Mouse (Mus musculus) mouse trophoblast stem cell (cell line): ENCODE data around the gene Apip.

Source experiments
- in situ Hi-C, 2 experiments: fragments of 300-500 bp; cut with MseI, MboI; formaldehyde crosslinking; loops; 2 replicates in 1 of 2; 3 replicates in 1 of 2; pipeline ENCODE4 v1.15.1; 2025

Apip gene

GRCm38 (mm10) chr2:103073219-103073982 is at the start of gene Apip, which contains the start of gene Pdhx:
Apip (plus strand) TSS chr2:103073675.
Pdhx (minus strand) TSS chr2:103073513.
- in situ Hi-C loops, result no loop called here

GRCm38 (mm10) chr2:103037831-103038230 is 35.6 kb upstream of the Apip start:
- in situ Hi-C loops, result no loop called here

DNA sequence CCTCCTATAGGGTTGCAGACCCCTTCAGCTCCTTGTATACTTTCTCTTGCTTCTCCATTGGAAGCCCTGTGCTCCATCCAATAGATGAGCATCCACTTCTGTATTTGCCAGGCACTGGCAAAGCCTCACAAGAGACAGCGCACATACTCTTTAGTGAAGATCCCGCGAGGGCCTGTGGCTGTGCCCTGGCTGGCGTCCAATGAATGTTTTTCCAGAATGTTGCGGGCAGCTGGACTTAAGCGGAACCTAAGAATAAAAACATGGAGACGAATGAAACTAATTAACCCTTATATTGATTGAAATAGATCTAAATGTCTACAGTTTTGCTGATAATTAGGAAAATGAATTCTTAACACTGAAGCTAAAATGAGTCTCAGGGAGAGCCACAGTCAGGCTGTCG is 32.6 kb upstream of the Apip start:
- in situ Hi-C loops, result no loop called here

GRCm38 (mm10) chr2:103045286-103045685 is 28.2 kb upstream of the Apip start:
- in situ Hi-C loops, result no loop called here

DNA sequence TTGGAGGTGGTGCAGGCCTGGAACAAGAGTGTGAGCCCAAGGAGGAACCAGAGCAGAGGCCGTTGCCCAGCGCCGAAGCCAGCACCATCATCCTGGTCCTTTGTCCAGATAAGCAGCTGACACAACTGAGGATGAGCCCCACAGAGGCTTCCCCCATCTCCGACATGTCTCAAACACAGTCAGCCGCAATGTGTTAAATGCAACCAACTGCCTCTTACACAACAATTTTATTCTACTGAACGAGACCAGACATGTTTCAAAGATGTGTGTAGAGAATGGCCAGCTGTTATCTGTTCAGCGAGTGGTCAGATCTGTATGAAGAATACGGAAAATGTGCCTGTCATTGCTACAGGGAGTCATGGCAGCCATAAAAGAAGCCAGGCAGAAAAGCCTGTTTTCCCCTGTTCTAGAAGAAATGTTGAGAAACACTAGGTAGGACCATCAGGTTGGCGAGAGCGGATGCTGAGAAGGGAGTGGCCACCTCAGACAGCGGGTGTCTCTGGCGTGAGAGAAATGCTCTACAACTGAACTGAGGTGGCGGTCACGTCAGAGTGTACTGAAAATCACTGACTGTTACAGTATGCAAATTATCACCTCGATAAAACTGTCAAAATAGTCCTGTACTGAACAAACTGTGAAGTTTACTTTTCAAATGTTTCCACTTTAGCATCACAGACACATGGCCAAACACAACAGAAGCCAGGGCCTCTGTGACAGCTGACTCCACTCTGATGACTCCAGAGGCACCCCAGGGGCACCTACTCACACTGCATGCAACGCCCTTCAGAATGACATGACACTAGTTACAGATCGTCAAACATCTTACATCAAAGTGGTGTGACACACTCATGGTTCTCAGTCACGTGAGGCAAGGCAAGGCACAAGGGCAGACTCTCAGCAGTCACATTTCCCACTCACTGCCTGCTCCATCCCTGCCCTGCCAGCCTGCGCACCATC is 21.3 kb upstream of the Apip start:
- in situ Hi-C loops, result no loop called here

DNA sequence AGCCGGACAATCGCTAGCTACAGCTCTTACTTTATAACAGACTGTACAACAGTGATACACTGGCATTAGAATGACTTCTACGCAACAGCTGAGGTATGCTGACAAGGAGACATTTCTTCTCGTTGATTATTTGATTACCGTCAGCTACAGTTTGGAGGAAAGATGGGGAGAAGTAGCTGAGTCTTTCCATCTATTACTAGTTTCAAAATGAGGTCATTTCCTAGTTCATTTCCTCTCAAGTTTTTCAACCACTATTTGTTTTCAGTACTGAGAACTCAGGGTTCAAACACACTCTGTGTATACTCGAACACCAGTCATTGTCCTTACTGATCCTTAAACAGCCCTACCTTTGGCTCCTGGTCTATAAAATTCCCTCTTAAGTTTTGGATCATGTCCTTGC is 17.7 kb upstream of the Apip start:
- in situ Hi-C loops, result no loop called here

- in situ Hi-C loops, result no loop called here
These were observed 15.2 kb upstream of the Apip start for GRCm38 (mm10) chr2:103058266-103058665.

- in situ Hi-C loops, result no loop called here
These were observed 10.6 kb upstream of the Apip start for GRCm38 (mm10) chr2:103062865-103063264.

DNA sequence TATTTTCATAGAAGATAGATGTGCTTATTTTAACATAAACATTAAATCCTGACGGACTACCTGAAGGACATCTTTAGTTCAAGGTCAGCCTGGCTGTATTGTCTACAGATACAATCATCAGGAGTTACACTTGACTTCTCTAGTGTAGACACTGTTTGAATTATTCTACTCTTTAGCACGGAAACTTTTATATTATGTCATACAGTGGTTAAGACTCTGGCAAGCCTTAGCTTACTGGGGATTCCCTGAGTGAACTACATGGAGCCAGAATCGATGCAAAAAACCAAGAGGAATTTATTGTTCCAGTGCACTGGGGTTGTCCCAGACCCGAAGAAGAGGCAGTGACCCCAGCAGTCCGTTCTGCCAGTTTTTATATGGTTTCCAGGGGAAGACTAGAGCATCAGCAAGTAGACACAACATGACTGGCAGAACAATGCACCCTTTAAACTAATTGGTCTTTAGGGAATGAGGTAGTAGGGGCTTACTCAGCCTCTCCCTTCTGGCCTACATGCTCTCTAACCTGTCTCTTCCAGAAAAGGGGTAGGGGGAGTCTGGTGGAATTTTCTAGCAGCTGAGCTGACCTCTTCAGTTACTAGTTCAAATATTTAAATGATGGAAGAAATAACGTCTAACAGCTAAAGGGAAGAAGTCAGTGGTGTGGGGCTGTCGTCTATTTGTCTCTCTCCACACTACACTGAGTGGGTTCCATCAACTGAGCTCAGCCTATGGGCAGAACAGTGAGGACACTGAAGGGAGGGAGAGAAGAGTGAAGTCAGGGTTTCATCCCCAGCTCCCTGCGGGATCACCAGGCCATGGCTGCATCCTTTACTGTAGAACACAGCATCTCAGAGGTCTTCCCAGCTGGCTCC is 6.6 kb upstream of the Apip start:
- in situ Hi-C loops, result no loop called here

DNA sequence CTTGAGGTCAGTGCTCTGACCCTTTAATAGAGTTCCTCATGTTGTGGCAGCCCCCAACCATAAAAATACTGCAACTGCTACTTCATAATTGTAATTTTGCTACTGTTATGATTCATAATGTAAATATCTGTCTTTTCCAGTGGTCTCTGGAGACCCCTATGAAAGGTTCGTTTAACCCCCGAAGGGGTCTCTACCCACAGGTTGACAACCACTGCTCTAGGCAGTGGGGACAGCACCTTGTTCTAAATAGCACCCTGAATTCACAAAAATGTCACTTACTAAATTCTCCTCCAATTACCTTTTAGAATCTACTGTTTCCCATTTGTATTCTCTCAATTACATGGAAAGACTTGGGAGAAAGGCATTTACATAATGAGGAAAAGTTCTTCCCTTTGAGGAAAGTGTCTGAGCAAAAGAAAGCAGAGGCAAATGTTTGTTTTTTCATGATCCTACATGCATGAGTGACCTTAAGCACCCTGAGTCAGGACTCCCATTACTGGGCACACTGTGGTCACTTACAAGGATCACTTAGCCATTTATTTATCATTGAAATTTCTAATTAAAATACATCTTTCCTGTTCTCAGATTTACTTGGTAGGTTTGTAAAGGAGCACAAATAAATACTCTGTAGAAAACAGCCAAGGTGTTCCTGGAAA is 5.8 kb upstream of the Apip start:
- in situ Hi-C loops, result no loop called here

DNA sequence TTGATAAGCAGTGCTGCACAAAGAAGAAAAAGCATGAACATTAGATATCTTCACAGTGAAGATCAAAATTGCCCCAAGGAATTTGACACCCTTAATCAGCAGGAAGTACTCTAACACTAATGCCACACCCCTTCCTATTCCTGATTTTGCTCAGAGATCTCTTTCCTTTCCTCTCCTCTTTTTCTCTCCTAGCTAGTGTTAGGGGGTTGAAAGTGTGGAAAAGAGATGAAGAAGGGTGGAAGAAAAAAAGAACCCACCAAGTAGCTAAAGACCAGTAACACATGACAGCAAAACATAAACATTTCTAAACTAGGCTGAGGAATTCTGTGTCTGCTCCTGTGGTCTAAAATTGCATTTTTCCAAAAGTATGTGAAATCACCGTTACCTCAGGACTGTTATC is 4.9 kb upstream of the Apip start:
- in situ Hi-C loops, result no loop called here

GRCm38 (mm10) chr2:103069752-103070405 is 3.6 kb upstream of the Apip start:
- in situ Hi-C loops, result no loop called here

- in situ Hi-C loops, result no loop called here
These were observed 2.9 kb upstream of the Apip start for GRCm38 (mm10) chr2:103070586-103070985.

DNA sequence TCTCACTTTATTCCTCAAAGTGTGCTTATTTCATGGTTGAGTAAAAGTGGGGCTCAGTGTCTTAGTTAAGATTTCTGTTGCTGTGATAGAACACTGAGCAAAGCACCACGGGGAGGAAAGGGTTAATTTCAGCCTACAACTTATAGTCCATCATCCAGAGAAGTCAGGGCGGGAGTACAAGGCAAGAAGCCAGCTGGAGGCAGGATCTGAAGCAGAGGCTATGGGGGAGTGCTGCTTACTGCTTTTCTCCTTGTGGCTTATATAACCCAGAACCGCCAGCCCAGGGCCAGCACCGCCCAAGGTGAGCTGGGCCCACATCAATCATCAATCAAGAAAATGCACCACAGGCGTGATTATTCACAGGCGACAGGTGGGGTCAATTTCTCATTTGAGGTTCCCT is 7.6 kb downstream of the Apip start:
- in situ Hi-C loops, result no loop called here

- in situ Hi-C loops, result no loop called here
These were observed 8.2 kb downstream of the Apip start for GRCm38 (mm10) chr2:103081706-103082105.

- in situ Hi-C loops, result no loop called here
These were observed 9.4 kb downstream of the Apip start for GRCm38 (mm10) chr2:103082853-103083252.

DNA sequence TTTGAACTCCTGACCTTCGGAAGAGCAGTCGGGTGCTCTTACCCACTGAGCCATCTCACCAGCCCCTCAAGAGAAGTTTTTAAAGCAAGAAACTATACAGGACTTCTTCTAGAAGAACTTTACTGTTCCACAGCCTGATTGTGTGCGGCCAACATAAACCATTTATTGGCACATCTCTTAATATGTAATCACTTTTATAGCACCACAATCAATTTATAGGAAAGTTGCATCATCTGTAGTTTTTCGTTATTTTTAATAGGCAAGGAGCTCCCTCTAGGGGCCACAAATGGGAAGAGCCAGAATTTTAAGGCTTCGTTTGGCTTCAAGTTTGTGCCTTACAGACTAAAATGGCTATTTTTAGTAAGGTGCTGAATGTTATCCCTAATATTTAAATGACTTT is 11.0 kb downstream of the Apip start:
- in situ Hi-C loops, result no loop called here

DNA sequence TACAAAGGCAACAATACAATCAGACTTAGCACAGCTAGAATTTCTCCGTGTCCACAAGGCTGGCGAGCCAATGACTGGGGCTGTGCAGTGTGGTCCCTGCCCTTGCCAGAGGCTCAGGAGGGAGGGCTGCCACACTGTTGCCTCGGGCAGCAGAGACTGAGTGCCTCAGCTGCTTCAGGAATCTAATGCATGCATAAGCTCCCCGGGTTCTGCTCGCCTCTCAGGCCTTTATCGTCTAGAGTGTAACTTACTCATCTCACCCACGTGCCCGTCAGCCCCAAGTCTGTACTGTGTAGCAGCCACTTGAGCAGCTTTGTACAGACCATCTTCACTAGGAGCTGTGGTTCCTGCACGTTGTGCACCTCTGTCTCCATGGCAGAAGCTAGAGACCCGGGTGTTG is 12.2 kb downstream of the Apip start:
- in situ Hi-C loops, result loop anchor here in 1 of 2 experiments (5.0 kb wide), 1 partner anchor 262 kb away; no protein-coding TSS in a partner anchor

DNA sequence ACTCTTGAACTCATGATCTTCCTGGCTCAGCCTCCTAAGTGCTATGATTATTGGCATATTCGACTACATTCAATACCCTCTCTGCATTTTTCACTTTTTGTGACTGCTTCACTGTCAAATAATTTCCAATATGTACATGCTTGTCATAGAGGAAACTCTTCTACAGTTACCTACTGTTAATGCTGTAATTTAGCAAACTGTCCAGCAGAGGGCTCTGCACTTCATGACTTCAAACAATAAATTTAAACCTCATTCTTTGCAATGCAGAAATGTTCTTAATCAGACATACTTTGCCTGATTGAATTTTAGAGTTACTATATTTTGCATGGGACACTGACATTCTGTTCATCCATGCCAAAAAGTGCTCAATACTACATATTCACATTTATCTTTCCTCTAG is 13.0 kb downstream of the Apip start:
- in situ Hi-C loops, result loop anchor here in 1 of 2 experiments (5.0 kb wide), 1 partner anchor 261 kb away; no protein-coding TSS in a partner anchor

GRCm38 (mm10) chr2:103088099-103088498 is 14.6 kb downstream of the Apip start:
- in situ Hi-C loops, result loop anchor here in 1 of 2 experiments (5.0 kb wide), 1 partner anchor 259 kb away; no protein-coding TSS in a partner anchor
